Mouse (Mus musculus) inflammation-experienced regulatory T-cells, adult 6 months (primary cell): ENCODE measurements around the gene Ptdss2. TPM values are rescaled to one million over a fixed set of nuclear protein-coding genes. Genes with fewer than 3 reads are reported as not detected.

Experiments used
- polyA plus RNA-seq, 3 experiments: library from polyadenylated mRNA; unstranded; fragments of 100-300 nt; shearing (Covaris generic); gene quantifications; one replicate each; pipeline ENCODE4 v1.2.1; 2017

Gene Ptdss2
- polyA plus RNA-seq, 3 experiments from 2014 or later = 6.2 to 9.3 (median 7.0) TPM

Other genes starting within 250 kb of the Ptdss2 start
- 100 to 1,000 TPM in 2 of 3 experiments, 10 to 100 TPM in 1; 98.5 to 206 (median 105) TPM for gene Psmd13, start 240.4 kb upstream of the Ptdss2 start, polyA plus RNA-seq
- gene Sirt3, start 240.1 kb upstream of the Ptdss2 start, polyA plus RNA-seq = 10 to 100 TPM in 2 of 3 experiments, 1 to 10 TPM in 1; 9.1 to 10.8 (median 10.6) TPM
- gene Cox8b, start 221.9 kb upstream of the Ptdss2 start, polyA plus RNA-seq = not detected
- not detected for gene Nlrp6, start 201.5 kb upstream of the Ptdss2 start, polyA plus RNA-seq
- 10 to 100 TPM; 16.6 to 22.5 (median 18.2) TPM for gene Pgghg, start 181.0 kb upstream of the Ptdss2 start, polyA plus RNA-seq
- under 1 TPM in 1 of 3 experiments, not detected in 2; 0.46 TPM for gene Ifitm5, start 172.1 kb upstream of the Ptdss2 start, polyA plus RNA-seq
- not detected for gene Gm45717, start 166.4 kb upstream of the Ptdss2 start, polyA plus RNA-seq
- 10 to 100 TPM; 60.0 to 93.0 (median 74.2) TPM for gene Ifitm2, start 166.4 kb upstream of the Ptdss2 start, polyA plus RNA-seq
- 1 to 10 TPM in 1 of 3 experiments, under 1 TPM in 1, not detected in 1; 0.54 to 6.6 TPM for gene Ifitm1, start 155.2 kb upstream of the Ptdss2 start, polyA plus RNA-seq
- 10 to 100 TPM in 1 of 3 experiments, 1 to 10 TPM in 2; 2.7 to 11.2 (median 3.0) TPM for gene Ifitm3, start 111.6 kb upstream of the Ptdss2 start, polyA plus RNA-seq
- under 1 TPM in 1 of 3 experiments, not detected in 2; 0.94 TPM for gene Ifitm6, start 104.5 kb upstream of the Ptdss2 start, polyA plus RNA-seq
- not detected for gene Gm17387, start 93.3 kb upstream of the Ptdss2 start, polyA plus RNA-seq
- 10 to 100 TPM; 11.1 to 13.1 (median 12.5) TPM for gene B4galnt4, start 61.3 kb upstream of the Ptdss2 start, polyA plus RNA-seq
- 100 to 1,000 TPM; 413 to 487 (median 426) TPM for gene Pkp3, start 44.2 kb upstream of the Ptdss2 start, polyA plus RNA-seq
- gene Sigirr, start 21.8 kb upstream of the Ptdss2 start, polyA plus RNA-seq = 100 to 1,000 TPM; 149 to 208 (median 206) TPM
- not detected for gene Ano9, start 4.6 kb upstream of the Ptdss2 start, polyA plus RNA-seq
- 100 to 1,000 TPM; 135 to 147 (median 143) TPM for gene Rnh1, start 50.5 kb downstream of the Ptdss2 start, polyA plus RNA-seq
- gene Hras, start 71.6 kb downstream of the Ptdss2 start, polyA plus RNA-seq = 1 to 10 TPM; 1.5 to 6.2 (median 4.6) TPM
- gene Lrrc56, start 71.8 kb downstream of the Ptdss2 start, polyA plus RNA-seq = 1 to 10 TPM; 1.3 to 2.2 (median 1.7) TPM
- 10 to 100 TPM in 1 of 3 experiments, 1 to 10 TPM in 2; 4.6 to 11.3 (median 8.5) TPM for gene Lmntd2, start 91.7 kb downstream of the Ptdss2 start, polyA plus RNA-seq
- gene Rassf7, start 93.5 kb downstream of the Ptdss2 start, polyA plus RNA-seq = 10 to 100 TPM in 2 of 3 experiments, 1 to 10 TPM in 1; 9.2 to 15.0 (median 13.7) TPM
- gene Phrf1, start 106.4 kb downstream of the Ptdss2 start, polyA plus RNA-seq = 10 to 100 TPM; 40.5 to 51.6 (median 46.7) TPM
- gene Irf7, start 144.1 kb downstream of the Ptdss2 start, polyA plus RNA-seq = 100 to 1,000 TPM in 2 of 3 experiments, 10 to 100 TPM in 1; 95.5 to 112 (median 100) TPM
- gene Cdhr5, start 154.4 kb downstream of the Ptdss2 start, polyA plus RNA-seq = not detected
- not detected for gene Sct, start 156.8 kb downstream of the Ptdss2 start, polyA plus RNA-seq
- not detected for gene Drd4, start 169.6 kb downstream of the Ptdss2 start, polyA plus RNA-seq
- gene Deaf1, start 205.3 kb downstream of the Ptdss2 start, polyA plus RNA-seq = 10 to 100 TPM; 17.6 to 37.9 (median 34.6) TPM
- gene Tmem80, start 205.4 kb downstream of the Ptdss2 start, polyA plus RNA-seq = 10 to 100 TPM; 27.1 to 41.1 (median 39.1) TPM
- gene Eps8l2, start 216.5 kb downstream of the Ptdss2 start, polyA plus RNA-seq = not detected